Mouse (Mus musculus) cerebellum, adult 11 months (tissue): Measurements from ENCODE around the gene Capn8.
A peak's percentile ranks its signal among the peaks of the same experiment; 100 is the strongest.

Experiments used
- DNase-seq: peaks from one replicate; pipeline ENCODE4 v3.0.0; 2022

The Capn8 gene

GRCm38 (mm10) chr1:182553649-182554375 lies 11.0 kb upstream of the Capn8 start:
- DNase-seq = peak; percentile 20

GRCm38 (mm10) chr1:182558271-182558670 lies 6.5 kb upstream of the Capn8 start:
- no peak for DNase-seq

GRCm38 (mm10) chr1:182559530-182559929 lies 5.3 kb upstream of the Capn8 start:
- no peak for DNase-seq

GRCm38 (mm10) chr1:182560390-182561098 lies 4.3 kb upstream of the Capn8 start:
- DNase-seq = peak; percentile 8

GRCm38 (mm10) chr1:182561945-182562514 lies 2.8 kb upstream of the Capn8 start:
- no peak for DNase-seq

- DNase-seq = no peak
Measured at GRCm38 (mm10) chr1:182562576-182563370, 2.0 kb upstream of the Capn8 start.

- no peak for DNase-seq
Measured at GRCm38 (mm10) chr1:182565351-182565835, 586 bp downstream of the Capn8 start.

- DNase-seq = no peak
Measured at GRCm38 (mm10) chr1:182571148-182571547, 6.3 kb downstream of the Capn8 start.

- no peak for DNase-seq
Measured at GRCm38 (mm10) chr1:182571973-182572372, 7.2 kb downstream of the Capn8 start.

- DNase-seq = no peak
Measured at GRCm38 (mm10) chr1:182573856-182574665, 9.3 kb downstream of the Capn8 start.

- no peak for DNase-seq
Measured at GRCm38 (mm10) chr1:182574666-182575049, 9.9 kb downstream of the Capn8 start.

GRCm38 (mm10) chr1:182584169-182584568 lies 19.4 kb downstream of the Capn8 start:
- no peak for DNase-seq

GRCm38 (mm10) chr1:182585162-182585840 lies 20.5 kb downstream of the Capn8 start:
- no peak for DNase-seq

GRCm38 (mm10) chr1:182587706-182588105 lies 22.9 kb downstream of the Capn8 start:
- no peak for DNase-seq

GRCm38 (mm10) chr1:182591491-182591890 lies 26.7 kb downstream of the Capn8 start:
- DNase-seq = no peak

GRCm38 (mm10) chr1:182592436-182592835 lies 27.6 kb downstream of the Capn8 start:
- DNase-seq = no peak

GRCm38 (mm10) chr1:182605330-182606150 lies 40.7 kb downstream of the Capn8 start:
- no peak for DNase-seq

GRCm38 (mm10) chr1:182609701-182610335 lies 45.0 kb downstream of the Capn8 start:
- peak; percentile 2 for DNase-seq

GRCm38 (mm10) chr1:182615465-182615864 lies 50.7 kb downstream of the Capn8 start:
- DNase-seq = no peak
